Mouse (Mus musculus) liver, adult 2 months (tissue): ENCODE measurements around the gene Slc6a17. TPM values are rescaled to one million over a fixed set of nuclear protein-coding genes. Genes with fewer than 3 reads are reported as not detected.

ENCODE experiments used
- DNase-seq: peaks from one replicate; pipeline ENCODE4 v3.0.0-alpha.2; 2011; ENCODE audit warnings: low read depth, low spot score; ENCODE audit errors: extremely low read depth
- H3K27ac ChIP-seq: fragments of 200-500 bp; replicated peaks from 2 replicates; pipeline ENCODE4 v1.5.1; 2012; ENCODE audit warnings: low read depth, mild to moderate bottlenecking, control low read depth, inconsistent platforms, low read length; ENCODE audit not compliant: insufficient read depth
- H3K27me3 ChIP-seq: fragments of 200-500 bp; 2 replicates; pipeline ENCODE4 v1.6.1; 2012; ENCODE audit warnings: mild to moderate bottlenecking, moderate library complexity, low read length, inconsistent platforms; ENCODE audit not compliant: control insufficient read depth, insufficient read depth
- H3K36me3 ChIP-seq: fragments of 200-500 bp; 2 replicates; pipeline ENCODE4 v1.6.1; 2012; ENCODE audit warnings: low read length, inconsistent platforms; ENCODE audit not compliant: control insufficient read depth, insufficient read depth
- H3K4me1 ChIP-seq: fragments of 200-500 bp; 2 replicates; pipeline ENCODE4 v1.6.1; 2011; ENCODE audit warnings: low read length; ENCODE audit not compliant: control insufficient read depth, insufficient read depth
- H3K4me3 ChIP-seq: fragments of 200-500 bp; 2 replicates; pipeline ENCODE4 v1.5.1; 2011; ENCODE audit warnings: low read depth, mild to moderate bottlenecking, control low read depth, low read length, moderate library complexity; ENCODE audit not compliant: insufficient read depth
- H3K79me2 ChIP-seq: fragments of 200-500 bp; 2 replicates; pipeline ENCODE4 v1.6.1; 2012; ENCODE audit warnings: inconsistent platforms, mild to moderate bottlenecking, low read length, moderate library complexity; ENCODE audit not compliant: control insufficient read depth, insufficient read depth
- H3K9ac ChIP-seq: fragments of 200-500 bp; 2 replicates; pipeline ENCODE4 v1.6.1; 2012; ENCODE audit warnings: low read depth, mild to moderate bottlenecking, control low read depth, inconsistent platforms, low read length
- CTCF ChIP-seq: fragments of 200-500 bp; IDR thresholded peaks from 2 replicates; pipeline ENCODE4 v1.5.1; 2011; ENCODE audit warnings: low read depth, low read length, control low read depth
- POLR2A ChIP-seq: fragments of 200-500 bp; IDR thresholded peaks from 2 replicates; pipeline ENCODE4 v1.6.1; 2011; ENCODE audit warnings: low read length, control low read depth; ENCODE audit not compliant: insufficient read depth; ENCODE audit errors: extremely low read depth
- WGBS: fragments of 180-500 bp; shearing (Covaris S2); methylation state at CpG from one replicate; pipeline ENCODE4 v1.1.7; 2018; 5-methylcytosine and 5-hydroxymethylcytosine counted together
- polyA plus RNA-seq: library from polyadenylated mRNA; depleted of rRNA; stranded (reverse); fragments of >200 nt; gene quantifications from 2 replicates; pipeline ENCODE4 v1.2.3, GENCODE M21; 2012
- total RNA-seq: library from RNA; depleted of rRNA; stranded (reverse); fragments of >200 nt; gene quantifications from 2 replicates; pipeline ENCODE4 v1.2.3, GENCODE M21; 2014

Gene Slc6a17
- total and polyA plus RNA-seq, 2 experiments, result 0.02 TPM; not detected in 1

GRCm38 (mm10) chr3:107472198-107472597, 45.6 kb downstream of the Slc6a17 start:
- Histone ChIP-seq H3K27ac (no peak overlapping the region), H3K36me3 (no peaks in the 10 kb centered on the region), H3K4me1 (no peaks in the 10 kb centered on the region), H3K9ac (no peak overlapping the region), H3K27me3 (no peaks in the 10 kb centered on the region), H3K79me2 (no peaks in the 10 kb centered on the region), H3K4me3 (no peak overlapping the region)
- no peak for TF ChIP-seq POLR2A
- TF ChIP-seq CTCF, result peak; percentile 95
- WGBS, result 39% methylated on average over 6 of the region's 6 CpGs
- DNase-seq, result peak; percentile 12

- no peaks in the 10 kb centered on the region for H3K79me2 ChIP-seq
- no peak overlapping the region for H3K27ac ChIP-seq
- TF ChIP-seq CTCF, result no peak
- no peak for TF ChIP-seq POLR2A
- no peaks in the 10 kb centered on the region for H3K4me1 ChIP-seq
- no peak for DNase-seq
- WGBS, result 73% methylated on average over 4 of the region's 4 CpGs
- no peaks in the 10 kb centered on the region for H3K36me3 ChIP-seq
- H3K9ac ChIP-seq, result no peak overlapping the region
- H3K4me3 ChIP-seq, result no peak overlapping the region
- H3K27me3 ChIP-seq, result no peaks in the 10 kb centered on the region
Observed at GRCm38 (mm10) chr3:107469059-107469458, 48.8 kb downstream of the Slc6a17 start.

- Histone ChIP-seq H3K36me3 (no peaks in the 10 kb centered on the region), H3K27ac (no peak overlapping the region), H3K9ac (no peak overlapping the region), H3K4me3 (no peak overlapping the region), H3K27me3 (no peaks in the 10 kb centered on the region), H3K4me1 (no peaks in the 10 kb centered on the region), H3K79me2 (no peaks in the 10 kb centered on the region)
- DNase-seq, result no peak
- TF ChIP-seq POLR2A (no peak), CTCF (no peak)
- WGBS, result 88% methylated on average over 11 of the region's 11 CpGs
Observed at GRCm38 (mm10) chr3:107468106-107468505, 49.7 kb downstream of the Slc6a17 start.

GRCm38 (mm10) chr3:107466577-107466976, 51.2 kb downstream of the Slc6a17 start:
- Histone ChIP-seq H3K79me2 (no peaks in the 10 kb centered on the region), H3K9ac (no peak overlapping the region), H3K36me3 (no peaks in the 10 kb centered on the region), H3K27me3 (no peaks in the 10 kb centered on the region), H3K27ac (no peak overlapping the region), H3K4me3 (no peak overlapping the region), H3K4me1 (no peaks in the 10 kb centered on the region)
- TF ChIP-seq CTCF (peak; percentile 84), POLR2A (no peak)
- peak; percentile 17 for DNase-seq
- 3% methylated on average over 6 of the region's 6 CpGs for WGBS

- DNase-seq, result peak; percentile 9
- 20% methylated on average over 5 of the region's 5 CpGs for WGBS
Observed at GRCm38 (mm10) chr3:107462160-107462559, 55.7 kb downstream of the Slc6a17 start.

DNA sequence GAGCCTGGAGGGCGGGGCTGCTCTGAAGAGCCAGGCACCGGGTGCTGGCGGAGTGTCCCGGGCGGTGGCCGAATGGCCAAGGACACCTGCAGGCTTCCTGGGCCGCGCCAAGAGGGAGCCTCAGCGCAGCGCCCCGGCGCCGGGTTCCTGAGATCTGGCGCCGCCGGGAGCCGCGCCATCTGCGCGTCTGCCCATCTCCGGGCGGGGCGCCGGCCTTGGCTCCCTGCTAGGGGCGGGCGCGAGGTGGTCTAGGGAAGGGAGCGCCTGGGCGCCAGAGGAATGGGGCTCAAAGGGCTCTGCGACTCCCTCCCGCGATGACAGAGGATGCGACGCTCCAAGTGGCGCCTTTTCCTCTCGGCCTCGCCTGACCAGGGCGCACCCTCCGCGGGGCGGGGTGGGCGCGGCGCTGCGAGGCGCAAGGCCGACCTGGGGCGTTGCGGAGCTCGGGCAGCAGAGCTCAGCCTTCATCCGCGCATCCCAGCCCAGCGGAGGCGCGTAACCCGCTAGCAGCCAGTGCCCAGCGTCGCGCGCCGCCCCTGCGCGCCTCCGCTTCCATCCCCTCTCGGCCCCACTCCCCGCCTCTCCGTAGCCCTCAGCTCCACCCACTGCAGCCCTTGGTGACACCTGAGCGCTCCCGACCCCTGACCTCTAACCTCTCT, 57.9 kb downstream of the Slc6a17 start:
- no peak overlapping the region for H3K27ac ChIP-seq
- no peaks in the 10 kb centered on the region for H3K36me3 ChIP-seq
- H3K79me2 ChIP-seq, result no peaks in the 10 kb centered on the region
- peaks cover 32% of the 10 kb centered on the region for H3K27me3 ChIP-seq
- TF ChIP-seq CTCF, result no peak
- 1% methylated on average over 66 of the region's 69 CpGs for WGBS
- H3K4me3 ChIP-seq, result no peak overlapping the region
- H3K9ac ChIP-seq, result no peak overlapping the region
- H3K4me1 ChIP-seq, result no peaks in the 10 kb centered on the region
- DNase-seq, result no peak

More at GRCm38 (mm10) chr3:107462160-107462559, 55.7 kb downstream of the Slc6a17 start:
- no peak overlapping the region for H3K4me3 ChIP-seq
- H3K9ac ChIP-seq, result no peak overlapping the region
- TF ChIP-seq POLR2A (no peak), CTCF (peak; percentile 85)
- H3K4me1 ChIP-seq, result no peaks in the 10 kb centered on the region
- H3K27ac ChIP-seq, result no peak overlapping the region
- peaks cover 27% of the 10 kb centered on the region for H3K27me3 ChIP-seq
- no peaks in the 10 kb centered on the region for H3K79me2 ChIP-seq
- H3K36me3 ChIP-seq, result no peaks in the 10 kb centered on the region
